Mouse (Mus musculus): ENCODE data around the gene Ccl9. TPM values are rescaled to one million over a fixed set of nuclear protein-coding genes. Genes with fewer than 3 reads are reported as not detected.
A peak's percentile ranks its signal among the peaks of the same experiment; 100 is the strongest.
"Not testable (repeated sequence)": the region's sequence is repeated elsewhere in the genome, so short reads cannot be mapped to it uniquely, and the experiment has no call there.

Ccl9 gene
- polyA plus RNA-seq, 1 experiment: 3.4 TPM

DNA sequence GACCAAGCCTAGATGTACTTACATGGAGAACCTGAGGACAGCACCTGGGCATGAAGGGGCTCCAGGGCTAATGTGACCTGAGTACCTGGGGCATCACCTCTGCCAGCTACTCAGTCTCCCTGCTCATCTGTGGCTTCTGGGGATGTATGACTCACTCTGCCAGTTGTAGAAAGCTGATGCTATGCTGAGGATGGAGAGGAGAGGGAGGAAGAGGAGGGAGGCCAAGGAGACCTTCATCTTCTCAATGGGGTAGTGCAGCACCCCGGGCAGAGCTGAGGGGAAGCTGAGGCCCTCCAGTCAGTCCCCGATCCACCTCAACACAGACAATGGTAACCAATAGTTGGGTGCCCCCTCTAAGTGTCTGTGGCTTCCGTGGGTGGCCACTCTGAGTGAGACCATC, 9.7 kb downstream of the Ccl9 start:
- H3K4me1 ChIP-seq (ENCODE audit: control insufficient read depth, insufficient read depth, low read length): no peaks in the 10 kb centered on the region; the same call in 1 of the 2 replicates
- no peak for TF ChIP-seq POLR2A (IDR thresholded peaks at IDR 0.05; ENCODE audit: low read depth, low read length)
- TF ChIP-seq CTCF (IDR thresholded peaks at IDR 0.05; ENCODE audit: borderline replicate concordance, insufficient read depth, low read length): no peak
- H3K4me3 ChIP-seq (ENCODE audit: insufficient read depth, low read length): no peak overlapping the region
- H3K27ac ChIP-seq (ENCODE audit: insufficient read depth, low read length): no peak overlapping the region

DNA sequence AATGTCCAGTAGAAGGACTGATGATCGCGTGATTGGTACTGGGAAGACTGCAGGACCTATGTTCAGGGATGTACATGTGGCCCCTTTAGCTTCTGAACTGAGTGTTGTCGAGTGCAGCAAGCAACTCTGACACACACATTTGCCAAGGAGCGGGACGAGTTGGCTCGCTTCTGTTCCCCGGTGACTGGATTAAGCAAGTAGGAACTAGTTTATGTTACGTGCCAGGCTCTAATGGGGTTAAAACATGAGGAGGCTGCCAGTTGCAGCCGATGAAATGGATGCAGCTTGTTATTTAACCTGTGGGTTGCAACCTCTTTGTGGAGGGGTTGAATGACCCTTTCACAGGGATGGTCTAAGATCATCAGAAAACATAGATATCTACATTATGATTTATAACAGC, 10.4 kb downstream of the Ccl9 start:
- no peaks in the 10 kb centered on the region; the same call in 1 of the 2 replicates for H3K4me1 ChIP-seq (ENCODE audit: control insufficient read depth, insufficient read depth, low read length)
- H3K27ac ChIP-seq (ENCODE audit: insufficient read depth, low read length): no peak overlapping the region
- no peak for TF ChIP-seq POLR2A (IDR thresholded peaks at IDR 0.05; ENCODE audit: low read depth, low read length)
- no peak for TF ChIP-seq CTCF (IDR thresholded peaks at IDR 0.05; ENCODE audit: borderline replicate concordance, insufficient read depth, low read length)
- H3K4me3 ChIP-seq (ENCODE audit: insufficient read depth, low read length): no peak overlapping the region

DNA sequence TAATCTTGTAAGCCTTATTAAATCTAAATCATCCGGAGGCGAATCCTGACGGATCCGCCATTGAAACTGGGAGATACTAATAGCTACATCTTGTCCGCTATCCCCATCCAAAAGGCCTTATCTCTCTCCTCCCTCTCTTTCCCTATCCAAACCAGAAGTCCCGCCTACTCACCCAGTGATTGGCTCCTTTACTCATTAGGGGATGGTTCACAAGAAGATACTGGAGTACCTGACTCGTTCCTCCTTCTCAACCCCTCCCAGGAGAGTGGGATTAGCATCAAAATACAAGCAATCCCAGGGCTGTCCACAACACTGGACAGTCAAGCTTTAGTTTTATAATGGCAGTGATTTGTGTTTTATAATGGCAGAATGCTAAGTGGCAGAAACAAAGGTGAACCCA, 11.1 kb downstream of the Ccl9 start:
- TF ChIP-seq POLR2A (IDR thresholded peaks at IDR 0.05; ENCODE audit: low read depth, low read length) (no peak), CTCF (IDR thresholded peaks at IDR 0.05; ENCODE audit: borderline replicate concordance, insufficient read depth, low read length) (no peak)
- Histone ChIP-seq H3K27ac (ENCODE audit: insufficient read depth, low read length) (no peak overlapping the region), H3K4me1 (ENCODE audit: control insufficient read depth, insufficient read depth, low read length) (no peaks in the 10 kb centered on the region), H3K4me3 (ENCODE audit: insufficient read depth, low read length) (no peak overlapping the region)

DNA sequence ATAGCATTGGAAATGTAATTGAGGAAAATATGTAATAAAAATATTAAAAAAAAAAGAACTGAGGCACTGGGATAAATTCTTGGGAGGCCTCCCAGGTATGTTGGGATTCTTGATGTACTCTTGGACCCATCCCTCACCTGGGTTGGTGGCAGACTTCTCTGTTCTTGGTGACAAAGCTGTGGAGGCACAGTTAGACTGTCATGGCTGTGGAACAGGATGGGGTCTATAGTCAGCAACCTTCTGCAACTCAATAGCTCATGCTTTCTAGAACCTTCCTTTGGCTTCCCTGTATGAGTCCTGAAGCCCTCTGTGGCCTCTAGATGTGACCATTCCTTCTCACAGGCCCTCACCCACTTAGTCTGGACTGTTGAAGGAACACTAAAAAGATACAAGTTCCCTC, 11.8 kb downstream of the Ccl9 start:
- no peak overlapping the region for H3K4me3 ChIP-seq (ENCODE audit: insufficient read depth, low read length)
- no peak overlapping the region for H3K27ac ChIP-seq (ENCODE audit: insufficient read depth, low read length)
- H3K4me1 ChIP-seq (ENCODE audit: control insufficient read depth, insufficient read depth, low read length): no peaks in the 10 kb centered on the region
- TF ChIP-seq CTCF (IDR thresholded peaks at IDR 0.05; ENCODE audit: borderline replicate concordance, insufficient read depth, low read length): no peak
- no peak for TF ChIP-seq POLR2A (IDR thresholded peaks at IDR 0.05; ENCODE audit: low read depth, low read length)

DNA sequence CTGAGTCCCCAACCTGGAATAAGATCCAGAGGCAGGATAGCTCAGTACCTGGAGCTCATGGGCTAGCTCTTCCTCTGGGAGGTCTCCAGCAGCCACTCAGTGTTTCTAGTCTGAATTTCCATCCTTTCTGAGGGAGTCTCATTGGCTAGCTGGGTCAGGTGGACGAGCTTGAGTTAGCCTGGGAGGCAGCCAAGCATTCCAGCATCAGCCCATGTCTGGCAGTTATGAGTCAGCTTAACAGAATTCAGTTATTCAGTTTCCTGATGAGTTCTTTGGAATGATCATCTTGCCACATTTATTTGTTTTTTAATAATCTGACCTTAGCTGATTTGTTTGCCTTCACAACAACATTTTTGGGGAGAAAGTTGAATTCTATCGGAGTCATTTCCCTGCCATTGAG, 14.7 kb downstream of the Ccl9 start:
- no peak overlapping the region for H3K4me3 ChIP-seq (ENCODE audit: insufficient read depth, low read length)
- TF ChIP-seq POLR2A (IDR thresholded peaks at IDR 0.05; ENCODE audit: low read depth, low read length) (no peak), CTCF (IDR thresholded peaks at IDR 0.05; ENCODE audit: borderline replicate concordance, insufficient read depth, low read length) (no peak)
- peak overlapping the region; percentile 87 for H3K27ac ChIP-seq (ENCODE audit: insufficient read depth, low read length)
- H3K4me1 ChIP-seq (ENCODE audit: control insufficient read depth, insufficient read depth, low read length): no peaks in the 10 kb centered on the region

DNA sequence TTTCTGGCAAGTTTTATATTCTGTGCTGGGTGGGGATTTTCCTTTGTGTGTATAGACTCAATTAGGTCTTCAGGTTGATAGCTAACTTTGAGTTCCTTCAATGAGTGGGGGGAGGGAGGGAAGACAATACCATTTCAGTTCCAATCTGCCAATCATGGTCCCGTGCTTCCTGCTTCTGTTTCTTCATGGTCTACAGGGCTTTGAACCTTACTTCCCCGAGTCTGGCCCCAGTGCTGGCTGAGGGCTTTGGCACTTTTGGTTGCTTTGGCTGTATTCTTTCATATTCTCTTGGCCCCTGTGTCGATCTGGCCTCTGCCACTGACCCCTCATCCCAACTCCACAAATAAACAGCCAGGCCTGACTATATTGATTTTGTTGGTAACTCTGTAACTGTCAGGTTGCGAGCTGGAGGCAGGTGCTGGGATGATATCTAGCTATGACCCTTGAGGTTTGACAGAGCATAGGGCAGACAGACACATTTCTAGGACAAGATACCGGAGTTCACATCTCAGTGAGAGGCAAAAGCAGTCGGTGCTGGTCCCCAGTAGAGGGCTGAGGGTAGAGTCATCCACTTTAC, 16.0 kb downstream of the Ccl9 start:
- TF ChIP-seq CTCF (IDR thresholded peaks at IDR 0.05; ENCODE audit: borderline replicate concordance, insufficient read depth, low read length): no peak
- no peak for TF ChIP-seq POLR2A (IDR thresholded peaks at IDR 0.05; ENCODE audit: low read depth, low read length)
- Histone ChIP-seq H3K27ac (ENCODE audit: insufficient read depth, low read length) (no peak overlapping the region), H3K4me1 (ENCODE audit: control insufficient read depth, insufficient read depth, low read length) (no peaks in the 10 kb centered on the region), H3K4me3 (ENCODE audit: insufficient read depth, low read length) (no peak overlapping the region)

DNA sequence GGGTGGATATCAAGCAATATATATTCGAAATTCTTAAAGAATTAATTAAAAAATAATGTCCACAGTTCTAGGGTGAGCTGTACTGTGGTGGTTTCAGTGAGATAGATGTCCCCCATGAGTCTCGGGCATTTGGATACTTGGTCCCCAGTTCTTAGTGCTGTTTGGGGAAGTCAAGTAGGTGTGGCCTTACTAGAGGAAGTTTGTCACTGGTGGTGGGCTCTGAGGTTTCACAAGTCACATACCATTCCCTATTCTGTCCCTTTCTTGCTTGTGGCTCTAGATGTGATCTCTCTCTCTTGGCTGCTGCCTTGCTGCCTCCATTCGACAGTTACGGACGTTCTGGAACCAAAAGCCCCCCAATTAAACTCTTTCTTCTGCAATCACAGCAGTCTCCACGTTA, 18.0 kb downstream of the Ccl9 start:
- TF ChIP-seq POLR2A (IDR thresholded peaks at IDR 0.05; ENCODE audit: low read depth, low read length) (no peak), CTCF (IDR thresholded peaks at IDR 0.05; ENCODE audit: borderline replicate concordance, insufficient read depth, low read length) (no peak)
- no peaks in the 10 kb centered on the region for H3K4me1 ChIP-seq (ENCODE audit: control insufficient read depth, insufficient read depth, low read length)
- no peak overlapping the region for H3K4me3 ChIP-seq (ENCODE audit: insufficient read depth, low read length)
- no peak overlapping the region for H3K27ac ChIP-seq (ENCODE audit: insufficient read depth, low read length)

DNA sequence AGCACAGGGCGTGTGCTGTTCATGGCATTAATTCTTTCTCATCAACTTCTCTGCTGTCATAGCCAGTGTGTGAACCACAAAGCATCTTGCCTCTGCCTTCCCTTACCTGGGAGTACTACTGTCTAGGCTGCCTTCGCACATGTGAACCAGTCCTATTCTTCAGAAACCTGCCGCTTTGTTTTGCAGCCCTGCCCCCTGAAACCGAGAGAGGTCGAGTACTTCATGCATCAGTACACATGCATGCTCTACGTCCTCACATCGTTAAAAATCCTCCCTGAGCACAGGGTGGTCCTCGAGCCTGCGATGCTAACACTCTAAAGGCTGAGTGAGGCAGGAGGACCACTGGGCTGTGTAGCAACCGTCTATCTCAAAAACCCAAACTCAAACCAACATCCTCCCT, 21.4 kb downstream of the Ccl9 start:
- Histone ChIP-seq H3K27ac (ENCODE audit: insufficient read depth, low read length) (no peak overlapping the region), H3K4me3 (ENCODE audit: insufficient read depth, low read length) (no peak overlapping the region), H3K4me1 (ENCODE audit: control insufficient read depth, insufficient read depth, low read length) (no peaks in the 10 kb centered on the region)
- TF ChIP-seq CTCF (IDR thresholded peaks at IDR 0.05; ENCODE audit: borderline replicate concordance, insufficient read depth, low read length) (no peak), POLR2A (IDR thresholded peaks at IDR 0.05; ENCODE audit: low read depth, low read length) (no peak)

DNA sequence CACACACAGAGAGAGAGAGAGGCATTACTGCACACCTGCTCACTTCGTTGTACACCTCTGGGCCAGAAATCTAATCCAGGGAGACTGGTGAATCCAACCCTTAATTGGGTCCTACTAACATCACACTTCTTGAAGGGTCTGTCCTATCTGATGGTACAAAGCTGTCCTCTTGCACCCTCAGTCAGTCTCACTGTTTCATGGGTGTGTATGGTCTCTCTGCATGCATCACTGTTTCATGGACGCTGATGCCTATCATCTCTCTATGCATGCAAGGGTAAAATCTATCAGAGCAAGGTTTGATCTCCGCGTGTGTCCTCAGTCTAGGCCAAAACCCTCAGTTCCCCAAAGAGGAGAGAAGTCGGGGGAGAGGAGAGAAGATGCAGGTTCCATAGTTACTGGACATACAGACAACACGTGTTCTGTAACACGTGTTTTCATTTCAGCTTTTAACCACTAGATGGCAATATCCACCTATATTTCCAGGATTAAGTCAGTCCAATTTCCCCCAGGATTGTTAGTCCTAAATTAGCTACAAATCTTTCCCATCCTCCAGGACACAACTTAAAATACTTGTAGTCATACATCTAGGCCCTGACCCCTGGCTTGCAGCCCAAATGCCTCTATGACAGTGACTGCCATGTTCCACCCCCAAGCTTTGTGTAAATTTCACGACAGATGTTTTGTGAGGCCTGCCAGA, 22.2 kb downstream of the Ccl9 start:
- TF ChIP-seq CTCF (IDR thresholded peaks at IDR 0.05; ENCODE audit: borderline replicate concordance, insufficient read depth, low read length): no peak
- TF ChIP-seq POLR2A (IDR thresholded peaks at IDR 0.05; ENCODE audit: low read depth, low read length): no peak
- Histone ChIP-seq H3K4me3 (ENCODE audit: insufficient read depth, low read length) (no peak overlapping the region), H3K27ac (ENCODE audit: insufficient read depth, low read length) (no peak overlapping the region), H3K4me1 (ENCODE audit: control insufficient read depth, insufficient read depth, low read length) (no peaks in the 10 kb centered on the region)

DNA sequence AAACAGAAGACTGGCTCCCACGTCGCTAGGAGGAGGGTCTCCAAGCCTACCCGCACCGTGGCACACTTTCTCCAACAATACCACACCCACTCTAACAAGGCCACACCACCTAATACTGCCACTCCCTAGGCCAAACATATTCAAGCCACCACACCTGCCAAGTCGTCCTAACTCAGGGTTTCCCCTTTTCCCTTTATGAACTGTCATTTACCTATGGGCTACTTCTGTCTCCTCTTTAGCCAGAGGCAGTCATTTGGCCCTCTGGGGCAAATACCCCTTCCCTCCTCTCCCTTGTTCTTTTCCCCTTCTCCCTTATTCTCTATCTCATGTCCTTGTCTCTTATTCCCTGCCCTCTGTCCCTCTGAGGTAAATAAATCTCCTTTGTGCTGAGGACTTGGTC, 26.8 kb downstream of the Ccl9 start:
- H3K4me1 ChIP-seq (ENCODE audit: control insufficient read depth, insufficient read depth, low read length): no peaks in the 10 kb centered on the region
- no peak overlapping the region for H3K27ac ChIP-seq (ENCODE audit: insufficient read depth, low read length)
- TF ChIP-seq POLR2A (IDR thresholded peaks at IDR 0.05; ENCODE audit: low read depth, low read length) (no peak), CTCF (IDR thresholded peaks at IDR 0.05; ENCODE audit: borderline replicate concordance, insufficient read depth, low read length) (no peak)
- H3K4me3 ChIP-seq (ENCODE audit: insufficient read depth, low read length): no peak overlapping the region

DNA sequence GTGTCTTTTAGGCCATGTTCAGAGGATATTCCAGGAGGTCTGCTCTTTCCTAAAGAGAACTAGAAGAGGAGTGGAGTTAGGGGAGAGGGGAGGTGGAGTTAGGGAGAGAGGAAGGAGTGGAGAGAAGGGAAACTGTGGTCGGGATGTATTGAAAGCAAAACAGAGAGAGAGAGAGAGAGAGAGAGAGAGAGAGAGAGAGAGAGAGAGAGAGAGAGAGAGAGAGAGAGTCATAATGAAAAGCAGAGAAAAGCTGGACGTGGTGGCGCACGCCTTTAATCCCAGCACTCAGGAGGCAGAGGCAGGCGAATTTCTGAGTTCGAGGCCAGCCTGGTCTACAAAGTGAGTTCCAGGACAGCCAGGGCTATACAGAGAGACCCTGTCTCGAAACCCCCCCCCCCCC, 27.4 kb downstream of the Ccl9 start:
- H3K4me1 ChIP-seq (ENCODE audit: control insufficient read depth, insufficient read depth, low read length); H3K4me3 ChIP-seq (ENCODE audit: insufficient read depth, low read length); H3K27ac ChIP-seq (ENCODE audit: insufficient read depth, low read length): not testable (repeated sequence)

Measured in embryonic fibroblast, embryonic 13.5 days (primary cell).